Mouse (Mus musculus): Measurements from ENCODE around the gene Hspd1. TPM values are rescaled to one million over a fixed set of nuclear protein-coding genes. Genes with fewer than 3 reads are reported as not detected.
"Not testable (repeated sequence)": the region's sequence is repeated elsewhere in the genome, so short reads cannot be mapped to it uniquely, and the experiment has no call there.

The Hspd1 gene
- polyA plus RNA-seq, 1 experiment from 2014 or later, result 563 TPM

DNA sequence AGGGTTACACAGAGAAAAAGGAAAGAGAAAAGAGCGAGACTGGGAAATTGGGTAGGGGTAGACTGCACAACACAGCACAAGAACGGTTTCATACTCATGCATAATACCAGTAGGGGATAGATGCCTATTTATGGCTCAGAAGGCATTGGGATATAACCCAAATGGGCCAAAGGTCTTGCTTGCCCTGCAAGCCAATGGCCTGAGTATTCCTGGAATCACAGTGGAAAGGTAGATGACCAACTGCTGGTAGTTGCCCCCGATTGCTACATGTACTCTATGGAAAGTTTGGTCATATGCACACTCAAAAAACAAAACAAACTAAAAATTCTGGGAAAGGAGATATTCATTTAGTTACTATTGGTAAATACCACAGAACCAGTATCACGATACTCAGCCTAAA lies 8.4 kb downstream of the Hspd1 start:
- H3K4me3 ChIP-seq, result no peak overlapping the region
- H3K36me3 ChIP-seq, result peaks cover 89% of the 10 kb centered on the region
- H3K4me1 ChIP-seq, result peaks cover 6% of the 10 kb centered on the region
- H3K9me3 ChIP-seq (replicated peaks), result no peaks in the 10 kb centered on the region
- no peak overlapping the region for H3K27ac ChIP-seq
- no peak for DNase-seq (ENCODE audit: low spot score)
- no peaks in the 10 kb centered on the region for H3K27me3 ChIP-seq (ENCODE audit: low read depth, poor library complexity, severe bottlenecking)
- WGBS, result 96% methylated on average over 4 of the region's 4 CpGs

DNA sequence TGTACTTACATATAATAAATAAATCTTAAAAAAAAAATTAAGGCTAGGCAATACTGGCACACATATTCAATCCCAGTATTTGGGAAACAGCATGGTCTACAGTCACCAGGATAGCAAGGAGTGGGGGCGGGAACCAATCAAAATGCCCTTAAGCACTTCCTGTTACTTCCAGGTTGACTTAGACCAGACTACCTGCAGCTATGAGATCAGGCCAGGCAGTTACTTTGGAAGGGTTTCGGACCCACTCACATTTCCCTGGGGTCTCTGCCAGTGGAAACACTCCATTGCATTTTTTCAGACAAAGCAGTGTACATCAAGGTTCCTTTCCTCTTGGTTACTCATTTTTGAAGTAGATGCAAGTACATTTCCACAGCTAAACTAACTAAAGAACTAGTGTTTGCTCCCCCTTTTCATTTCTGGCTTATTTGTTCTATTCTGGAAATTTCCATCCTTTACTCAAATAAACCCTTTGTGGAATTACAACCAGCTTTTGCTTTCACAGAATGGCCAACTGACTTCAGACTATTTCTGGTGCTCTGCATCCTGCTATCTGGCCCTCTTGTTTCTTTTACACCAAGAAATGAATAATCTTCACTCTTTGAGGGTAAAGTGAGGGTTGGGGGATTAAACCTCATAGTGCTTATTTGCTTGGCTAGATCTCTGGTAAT lies 11.1 kb downstream of the Hspd1 start:
- Histone ChIP-seq H3K27me3 (ENCODE audit: low read depth, poor library complexity, severe bottlenecking) (no peaks in the 10 kb centered on the region), H3K27ac (no peak overlapping the region), H3K4me1 (0 out of 2 replicates have a peak, but pooled peaks cover 4% of the 10 kb centered on the region), H3K36me3 (peaks cover 69% of the 10 kb centered on the region), H3K9me3 (replicated peaks) (no peaks in the 10 kb centered on the region), H3K4me3 (no peak overlapping the region)
- WGBS, result 89% methylated on average over 2 of the region's 2 CpGs
- no peak for DNase-seq (ENCODE audit: low spot score)

DNA sequence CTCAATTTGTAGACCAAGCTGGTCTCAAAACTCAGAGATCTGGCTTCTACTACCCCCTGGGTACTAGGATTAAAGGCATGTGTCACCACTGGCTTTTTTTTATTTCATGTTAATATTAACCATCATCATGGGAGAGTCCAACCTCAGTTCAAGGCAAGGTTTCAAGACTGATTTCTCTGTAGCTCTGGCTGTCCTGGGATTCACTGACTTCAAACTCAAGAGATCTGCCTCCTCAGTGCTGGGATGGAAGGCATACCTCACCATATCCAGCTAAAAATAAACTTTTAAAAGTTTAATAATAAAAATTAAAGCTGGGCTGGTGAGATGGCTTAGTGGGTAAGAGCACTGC lies 11.7 kb downstream of the Hspd1 start:
- 0 out of 2 replicates have a peak, but pooled peaks cover 4% of the 10 kb centered on the region for H3K4me1 ChIP-seq
- H3K36me3 ChIP-seq, result peaks cover 69% of the 10 kb centered on the region
- H3K27me3 ChIP-seq (ENCODE audit: low read depth, poor library complexity, severe bottlenecking), result no peaks in the 10 kb centered on the region
- no peaks in the 10 kb centered on the region for H3K9me3 ChIP-seq (replicated peaks)
- no peak overlapping the region for H3K27ac ChIP-seq
- no peak overlapping the region for H3K4me3 ChIP-seq
- DNase-seq (ENCODE audit: low spot score), result no peak

DNA sequence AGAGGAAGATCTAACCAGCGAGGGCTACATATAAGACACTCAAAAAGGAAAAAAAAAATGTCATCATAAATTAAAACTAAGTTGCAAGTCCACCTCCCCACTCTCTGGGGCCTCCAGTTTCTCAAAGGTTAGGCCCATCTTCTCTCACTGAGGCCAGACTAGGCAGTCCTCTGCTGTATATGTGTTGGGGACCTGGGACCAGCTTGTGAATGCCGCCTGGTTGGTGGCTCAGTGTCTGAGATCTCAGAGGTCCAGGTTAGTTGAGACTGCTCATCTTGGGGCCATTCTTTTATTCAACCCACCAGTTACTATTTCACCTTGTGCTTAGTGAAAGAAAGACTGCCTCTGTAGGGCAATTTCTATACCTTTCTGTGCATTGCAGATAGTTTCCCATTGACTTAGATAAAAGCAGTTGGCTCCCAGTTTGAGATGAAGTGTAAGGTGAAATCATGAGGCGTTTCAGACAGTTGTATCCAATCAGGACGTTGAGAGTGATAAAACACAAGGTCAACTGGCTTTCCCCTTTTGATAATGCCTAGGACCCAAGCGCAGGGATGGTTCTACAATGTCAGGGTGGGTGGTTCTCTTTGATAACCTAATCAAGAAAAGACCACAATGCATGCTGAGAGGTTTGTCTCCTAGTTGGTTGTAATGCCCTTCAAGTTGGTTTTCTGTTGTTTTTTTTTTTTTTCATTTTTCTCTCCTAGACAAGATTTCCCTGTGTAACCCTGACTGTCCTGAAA lies 12.2 kb downstream of the Hspd1 start:
- 71% methylated on average over 5 of the region's 5 CpGs for WGBS
- Histone ChIP-seq H3K4me1 (0 out of 2 replicates have a peak, but pooled peaks cover 4% of the 10 kb centered on the region), H3K27ac (no peak overlapping the region), H3K27me3 (ENCODE audit: low read depth, poor library complexity, severe bottlenecking) (no peaks in the 10 kb centered on the region), H3K9me3 (replicated peaks) (no peaks in the 10 kb centered on the region), H3K36me3 (peaks cover 67% of the 10 kb centered on the region), H3K4me3 (no peak overlapping the region)
- DNase-seq (ENCODE audit: low spot score), result no peak

DNA sequence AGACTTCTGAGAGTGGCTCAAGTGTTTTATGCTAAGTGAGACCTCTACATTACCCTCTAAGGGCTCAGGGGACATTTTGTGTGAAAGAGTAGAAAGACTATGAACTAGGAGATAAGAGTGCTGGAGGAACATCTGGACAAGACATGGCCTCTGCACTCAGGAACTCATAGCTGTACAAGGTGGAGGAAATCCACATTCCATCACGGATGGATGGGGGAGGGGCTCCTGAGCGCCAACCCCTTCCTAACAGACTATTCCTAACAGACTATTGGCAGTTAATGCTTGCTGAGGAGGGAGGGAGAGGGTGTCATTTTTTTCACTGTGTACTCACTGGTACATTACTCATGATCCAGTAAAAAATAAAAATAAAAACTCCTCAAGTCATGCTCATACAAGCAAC lies 13.3 kb downstream of the Hspd1 start:
- Histone ChIP-seq H3K36me3 (peaks cover 61% of the 10 kb centered on the region), H3K4me1 (0 out of 2 replicates have a peak, but pooled peaks cover 4% of the 10 kb centered on the region), H3K9me3 (replicated peaks) (no peaks in the 10 kb centered on the region), H3K27me3 (ENCODE audit: low read depth, poor library complexity, severe bottlenecking) (no peaks in the 10 kb centered on the region), H3K27ac (no peak overlapping the region), H3K4me3 (no peak overlapping the region)
- WGBS, result 52% methylated on average over 2 of the region's 2 CpGs
- DNase-seq (ENCODE audit: low spot score), result no peak

DNA sequence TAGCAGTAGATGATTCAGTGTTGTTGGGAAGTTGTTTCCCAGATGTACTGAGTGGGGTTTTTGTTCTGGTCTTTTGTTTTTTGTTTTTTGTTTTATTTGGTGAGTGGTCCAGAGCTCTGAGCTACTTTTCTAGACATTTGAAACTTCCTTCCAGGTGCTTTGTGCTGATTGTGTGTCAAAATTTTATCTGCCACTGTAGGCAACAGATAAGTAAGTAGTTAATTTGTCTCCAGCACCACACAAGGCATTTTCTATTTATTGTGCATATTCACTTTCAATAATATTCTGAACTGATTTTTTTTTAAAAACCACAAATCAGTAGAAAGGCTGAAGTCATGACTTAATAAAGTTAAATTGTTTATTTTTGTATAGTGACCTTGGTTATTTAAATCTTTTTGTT lies 15.7 kb downstream of the Hspd1 start:
- DNase-seq (ENCODE audit: low spot score); H3K4me1 ChIP-seq; H3K4me3 ChIP-seq; H3K27me3 ChIP-seq (ENCODE audit: low read depth, poor library complexity, severe bottlenecking); H3K9me3 ChIP-seq (replicated peaks); H3K27ac ChIP-seq: not testable (repeated sequence)
- H3K36me3 ChIP-seq, result peaks cover 54% of the 10 kb centered on the region

DNA sequence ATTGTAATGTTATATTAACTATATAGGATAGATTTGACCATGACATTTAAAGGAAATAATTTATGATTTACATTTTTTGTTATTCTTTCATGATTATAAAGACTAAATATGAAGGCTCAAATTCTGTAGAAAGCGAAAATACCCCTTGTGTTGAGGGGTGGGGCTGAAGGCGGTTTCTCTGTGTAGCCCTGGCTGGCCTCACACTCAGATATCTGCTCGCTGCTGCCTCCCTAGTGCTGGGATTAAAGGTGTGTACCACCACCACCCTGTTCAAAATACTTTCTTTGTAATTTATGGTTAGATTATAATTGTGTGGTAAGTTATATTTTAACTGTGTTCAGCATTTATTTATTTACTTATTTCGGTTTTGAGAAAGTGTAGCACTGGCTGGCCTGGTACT lies 26.3 kb downstream of the Hspd1 start:
- Histone ChIP-seq H3K9me3 (replicated peaks) (no peaks in the 10 kb centered on the region), H3K4me1 (no peaks in the 10 kb centered on the region), H3K27me3 (ENCODE audit: low read depth, poor library complexity, severe bottlenecking) (no peaks in the 10 kb centered on the region), H3K36me3 (peaks cover 46% of the 10 kb centered on the region), H3K27ac (no peak overlapping the region), H3K4me3 (no peak overlapping the region)
- 87% methylated on average over 4 of the region's 4 CpGs for WGBS
- no peak for DNase-seq (ENCODE audit: low spot score)

DNA sequence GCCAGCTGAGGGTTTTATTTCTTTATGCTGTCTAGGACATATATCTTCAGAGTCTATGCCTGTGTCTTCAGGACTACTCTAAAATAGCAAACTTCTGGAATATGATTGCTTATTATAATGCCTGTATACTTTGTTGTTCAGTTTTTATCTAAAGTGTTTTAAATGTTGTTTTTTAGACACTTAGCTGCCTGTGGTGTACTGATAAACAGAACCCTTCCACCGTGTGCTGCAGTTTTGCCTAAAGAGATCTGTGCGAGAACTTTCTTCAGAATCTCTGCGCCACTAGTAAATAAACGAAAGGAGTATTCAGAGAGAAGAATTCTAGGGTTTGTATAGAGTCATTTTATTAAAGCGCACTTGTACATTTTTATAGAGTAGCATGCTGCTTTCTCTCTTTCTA lies 26.9 kb downstream of the Hspd1 start:
- Histone ChIP-seq H3K36me3 (peaks cover 43% of the 10 kb centered on the region), H3K4me1 (no peaks in the 10 kb centered on the region), H3K4me3 (no peak overlapping the region), H3K27me3 (ENCODE audit: low read depth, poor library complexity, severe bottlenecking) (no peaks in the 10 kb centered on the region), H3K27ac (no peak overlapping the region), H3K9me3 (replicated peaks) (no peaks in the 10 kb centered on the region)
- WGBS, result 97% methylated on average over 5 of the region's 5 CpGs
- DNase-seq (ENCODE audit: low spot score), result no peak

DNA sequence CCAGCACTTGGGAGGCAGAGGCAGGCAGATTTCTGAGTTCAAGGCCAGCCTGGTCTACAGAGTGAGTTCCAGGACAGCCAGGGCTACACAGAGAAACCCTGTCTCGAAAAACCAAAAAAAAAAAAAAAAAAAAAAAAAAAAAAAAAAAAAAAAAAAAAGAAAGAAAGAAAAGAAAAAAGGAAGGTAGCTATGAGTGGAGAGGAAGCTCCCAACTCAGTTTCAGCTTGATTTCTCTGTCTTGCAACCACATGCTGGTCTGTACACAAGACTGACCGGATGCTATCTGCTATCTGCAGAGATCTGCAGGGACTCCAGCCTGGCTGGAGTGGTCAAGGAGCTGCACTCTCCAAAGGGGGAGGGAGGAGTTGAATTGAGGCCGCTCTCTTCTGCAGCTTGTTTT lies 29.7 kb downstream of the Hspd1 start:
- H3K27ac ChIP-seq, H3K4me1 ChIP-seq: not testable (repeated sequence)
- WGBS, result 92% methylated on average over 2 of the region's 3 CpGs

DNA sequence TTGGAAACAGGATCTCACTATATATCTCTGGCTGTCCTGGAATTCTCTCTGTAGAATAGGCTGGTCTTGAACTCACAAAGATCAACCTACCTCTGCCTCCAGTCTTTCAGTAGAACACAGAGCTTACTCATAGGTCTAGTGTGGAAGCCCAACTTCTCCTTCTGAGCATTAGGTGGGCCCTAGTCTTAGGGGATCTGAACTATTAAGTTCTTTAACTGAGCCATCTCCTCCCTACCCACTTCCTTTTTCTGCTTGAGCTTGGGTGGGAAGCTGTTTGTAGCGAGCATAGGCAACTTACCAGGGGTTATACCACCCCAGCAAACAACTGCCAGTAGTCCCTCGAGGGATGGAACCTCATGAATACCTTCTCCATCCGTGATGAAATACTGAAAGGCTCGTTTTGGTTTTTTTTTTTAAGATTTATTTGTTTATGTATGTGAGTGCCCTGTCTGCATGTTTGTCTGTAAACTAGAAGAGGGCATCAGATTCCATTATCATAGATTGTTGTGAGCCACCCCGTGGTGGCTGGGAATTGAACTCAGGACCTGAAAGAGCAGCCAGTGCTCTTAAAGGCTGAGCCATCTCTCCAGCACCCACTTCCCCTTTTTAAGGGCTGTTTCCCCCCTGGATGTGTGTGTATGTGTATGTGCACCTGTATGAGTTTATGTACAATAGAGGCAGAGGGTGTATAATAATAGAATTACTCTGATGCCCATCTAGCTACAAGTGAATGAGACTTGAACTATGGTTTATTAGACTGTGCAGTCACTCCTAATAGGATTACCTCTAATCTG lies 32.5 kb downstream of the Hspd1 start:
- Histone ChIP-seq H3K27me3 (ENCODE audit: low read depth, poor library complexity, severe bottlenecking) (0 out of 2 replicates have a peak, but pooled peaks cover 6% of the 10 kb centered on the region), H3K27ac (no peak overlapping the region), H3K4me3 (no peak overlapping the region), H3K9me3 (replicated peaks) (no peaks in the 10 kb centered on the region), H3K36me3 (peaks cover 8% of the 10 kb centered on the region; the same call in 1 of the 2 replicates), H3K4me1 (peaks cover 12% of the 10 kb centered on the region)
- no peak for DNase-seq (ENCODE audit: low spot score)
- 88% methylated on average over 5 of the region's 5 CpGs for WGBS

More for the DNA sequence above, 29.7 kb downstream of the Hspd1 start:
- H3K4me3 ChIP-seq; H3K9me3 ChIP-seq (replicated peaks); H3K27me3 ChIP-seq (ENCODE audit: low read depth, poor library complexity, severe bottlenecking); DNase-seq (ENCODE audit: low spot score): not testable (repeated sequence)
- peaks cover 20% of the 10 kb centered on the region for H3K36me3 ChIP-seq

DNA sequence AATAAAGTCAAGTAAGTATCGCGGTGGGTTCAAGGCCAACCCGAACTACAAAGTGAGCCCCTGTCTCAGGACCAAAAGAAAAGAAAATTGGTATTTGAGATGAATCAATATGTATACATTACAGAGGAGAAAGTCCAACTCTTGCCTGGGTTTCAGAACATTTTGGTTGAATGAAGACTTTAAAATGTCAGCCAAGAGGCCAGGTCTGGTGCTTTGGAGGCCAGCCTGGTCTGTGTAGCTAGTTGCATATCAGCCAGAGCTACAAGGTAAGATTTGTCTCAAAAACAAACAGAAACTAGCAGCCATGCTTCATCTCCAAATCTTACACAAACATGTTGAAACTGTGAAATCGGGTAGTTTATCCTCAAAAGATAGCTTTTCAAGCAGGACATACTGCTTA lies 34.4 kb downstream of the Hspd1 start:
- DNase-seq (ENCODE audit: low spot score), result no peak
- peaks cover 12% of the 10 kb centered on the region for H3K4me1 ChIP-seq
- H3K27ac ChIP-seq, result no peak overlapping the region
- H3K27me3 ChIP-seq (ENCODE audit: low read depth, poor library complexity, severe bottlenecking), result 0 out of 2 replicates have a peak, but pooled peaks cover 6% of the 10 kb centered on the region
- WGBS, result 70% methylated on average over 4 of the region's 4 CpGs
- H3K9me3 ChIP-seq (replicated peaks), result no peaks in the 10 kb centered on the region
- peak overlapping the region; percentile 87 for H3K4me3 ChIP-seq
- H3K36me3 ChIP-seq, result peaks cover 8% of the 10 kb centered on the region; the same call in 1 of the 2 replicates

DNA sequence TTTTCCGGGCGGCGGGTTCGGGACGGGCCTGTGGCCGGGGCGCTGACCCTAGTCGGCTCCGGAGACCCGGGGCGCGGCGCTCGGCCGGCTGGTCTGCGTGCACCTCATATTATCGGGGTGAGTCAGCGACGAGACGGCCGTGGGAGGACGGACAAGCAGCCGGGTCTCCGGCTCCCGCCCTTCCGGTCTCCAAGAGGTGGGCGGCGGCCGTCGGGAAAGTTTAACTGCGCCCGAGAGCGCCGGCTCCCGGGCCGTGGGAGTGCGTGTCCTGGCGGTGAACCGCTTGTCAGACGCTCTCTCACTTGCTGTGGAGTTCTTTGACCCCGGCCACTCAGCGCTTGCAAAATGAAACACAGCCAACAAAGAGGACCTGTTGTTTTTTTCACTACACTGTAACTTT lies 35.0 kb downstream of the Hspd1 start:
- DNase-seq (ENCODE audit: low spot score), result no peak
- Histone ChIP-seq H3K4me1 (peaks cover 12% of the 10 kb centered on the region), H3K9me3 (replicated peaks) (no peaks in the 10 kb centered on the region), H3K36me3 (peaks cover 8% of the 10 kb centered on the region; the same call in 1 of the 2 replicates), H3K27ac (peak overlapping the region; percentile 87), H3K27me3 (ENCODE audit: low read depth, poor library complexity, severe bottlenecking) (0 out of 2 replicates have a peak, but pooled peaks cover 6% of the 10 kb centered on the region), H3K4me3 (peak overlapping the region; percentile 87)
- under 1% methylated on average over 42 of the region's 42 CpGs for WGBS

All from limb, embryonic 10.5 days (tissue).